Mouse (Mus musculus) layer of hippocampus, postnatal 10 days (tissue): ENCODE results near the gene Cd3g. TPM values are rescaled to one million over a fixed set of nuclear protein-coding genes. Genes with fewer than 3 reads are reported as not detected.
"Not testable (repeated sequence)": the region's sequence is repeated elsewhere in the genome, so short reads cannot be mapped to it uniquely, and the experiment has no call there.

Experiments
- DNase-seq, 2 experiments: peaks; one replicate each; pipeline ENCODE4 v3.0.0; 2021; ENCODE audit warnings: low spot score in 2 of 2
- total RNA-seq, 2 experiments: library from RNA; stranded (reverse); gene quantifications; 2 replicates each; pipeline ENCODE4 v1.2.3; 2021

Cd3g gene
- total RNA-seq, 2 experiments from 2014 or later: not detected

GRCm38 (mm10) chr9:44986242-44986781 is 6.1 kb upstream of the Cd3g start:
- no peak for DNase-seq

- DNase-seq: no peak
Measured at GRCm38 (mm10) chr9:44985721-44986161, 5.5 kb upstream of the Cd3g start.

GRCm38 (mm10) chr9:44983001-44983400 is 2.8 kb upstream of the Cd3g start:
- no peak for DNase-seq

GRCm38 (mm10) chr9:44982531-44982930 is 2.3 kb upstream of the Cd3g start:
- DNase-seq: no peak

- no peak for DNase-seq
Measured at GRCm38 (mm10) chr9:44982081-44982480, 1.9 kb upstream of the Cd3g start.

- DNase-seq: no peak
Measured at GRCm38 (mm10) chr9:44981676-44982075, 1.4 kb upstream of the Cd3g start, which contains the start of gene Cd3d. Gene Cd3d (plus strand): TSS chr9:44981786.

- no peak for DNase-seq
Measured at GRCm38 (mm10) chr9:44981104-44981503, 873 bp upstream of the Cd3g start.

- DNase-seq: no peak
Measured at GRCm38 (mm10) chr9:44979806-44980205, 425 bp downstream of the Cd3g start.

GRCm38 (mm10) chr9:44977813-44978212 is 2.4 kb downstream of the Cd3g start:
- DNase-seq: no peak

- DNase-seq: no peak
Measured at GRCm38 (mm10) chr9:44969450-44969849, 10.8 kb downstream of the Cd3g start.

- not testable (repeated sequence) for DNase-seq
Measured at GRCm38 (mm10) chr9:44967763-44968162, 12.5 kb downstream of the Cd3g start.

- peak; percentile 59 to 67 for DNase-seq
Measured at GRCm38 (mm10) chr9:44966815-44967242, 13.4 kb downstream of the Cd3g start.

GRCm38 (mm10) chr9:44965833-44966466 is 14.3 kb downstream of the Cd3g start:
- DNase-seq: no peak

- peak; percentile 99 to 100 for DNase-seq
Measured at GRCm38 (mm10) chr9:44965126-44965832, 15.0 kb downstream of the Cd3g start, which contains the start of gene Ube4a. Gene Ube4a (minus strand): TSS chr9:44965600.

- DNase-seq: no peak
Measured at GRCm38 (mm10) chr9:44954432-44954831, 25.8 kb downstream of the Cd3g start.

- no peak for DNase-seq
Measured at GRCm38 (mm10) chr9:44947836-44948235, 32.4 kb downstream of the Cd3g start.

- no peak for DNase-seq
Measured at GRCm38 (mm10) chr9:44946185-44946695, 34.0 kb downstream of the Cd3g start.

- DNase-seq: no peak
Measured at GRCm38 (mm10) chr9:44942421-44942820, 37.8 kb downstream of the Cd3g start.

GRCm38 (mm10) chr9:44941756-44942155 is 38.5 kb downstream of the Cd3g start:
- DNase-seq: no peak

- no peak for DNase-seq
Measured at GRCm38 (mm10) chr9:44921543-44921942, 58.7 kb downstream of the Cd3g start.

- no peak for DNase-seq
Measured at GRCm38 (mm10) chr9:44921123-44921468, 59.1 kb downstream of the Cd3g start.
